Mouse (Mus musculus) lung, adult 18-20 months (tissue): ENCODE results near the gene Pik3ca.

Source experiments
- DNase-seq, 2 experiments: peaks; one replicate each; pipeline ENCODE4 v3.0.0; 2022; ENCODE audit warnings: mixed read lengths in 2 of 2

Gene Pik3ca

GRCm38 (mm10) chr3:32454329-32455021 is 57.0 kb downstream of the Pik3ca start:
- no peak for DNase-seq

DNA sequence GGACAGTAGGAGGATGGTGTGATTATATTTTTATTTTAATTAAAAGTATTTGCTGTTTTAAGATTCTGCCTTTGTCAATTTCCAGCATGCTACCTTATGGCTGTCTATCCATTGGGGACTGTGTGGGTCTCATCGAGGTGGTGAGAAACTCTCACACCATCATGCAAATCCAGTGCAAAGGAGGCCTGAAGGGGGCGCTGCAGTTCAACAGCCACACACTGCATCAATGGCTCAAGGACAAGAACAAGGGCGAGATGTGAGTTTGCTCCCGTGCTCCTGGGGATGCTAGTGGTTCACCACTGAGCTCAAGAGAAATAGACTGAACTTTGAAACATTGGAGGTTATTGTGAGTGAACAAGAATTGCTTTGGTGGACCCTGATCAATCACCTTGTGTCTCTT is 62.3 kb downstream of the Pik3ca start:
- peak; percentile 14 to 21 for DNase-seq

- DNase-seq, result no peak
Measured at GRCm38 (mm10) chr3:32467321-32467720, 69.8 kb downstream of the Pik3ca start.

GRCm38 (mm10) chr3:32468411-32468810 is 70.9 kb downstream of the Pik3ca start:
- DNase-seq, result no peak

DNA sequence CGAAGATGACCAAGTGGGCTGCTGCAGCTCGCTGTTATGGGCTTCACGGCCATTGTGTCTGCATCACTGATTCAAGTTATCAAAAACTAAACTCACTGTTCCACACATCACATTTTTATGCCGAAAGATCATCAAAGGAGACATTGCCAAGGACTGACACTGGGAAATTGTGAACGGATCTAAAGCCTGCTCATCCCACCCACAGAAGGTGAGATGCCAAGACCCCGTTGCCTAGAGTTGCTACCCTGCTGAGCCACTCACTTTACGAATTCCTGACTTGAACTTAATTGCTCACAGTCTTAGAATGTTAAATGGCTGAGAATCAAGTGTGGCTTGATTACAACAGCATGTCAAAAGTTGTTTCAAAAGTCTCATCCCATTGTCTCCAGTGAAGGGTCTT is 73.0 kb downstream of the Pik3ca start:
- no peak for DNase-seq

GRCm38 (mm10) chr3:32471098-32471497 is 73.6 kb downstream of the Pik3ca start:
- peak in 1 of 2 experiments; percentile 7 for DNase-seq

- no peak for DNase-seq
Measured at GRCm38 (mm10) chr3:32472191-32472900, 74.9 kb downstream of the Pik3ca start.

GRCm38 (mm10) chr3:32473184-32473583 is 75.7 kb downstream of the Pik3ca start:
- DNase-seq, result no peak

- no peak for DNase-seq
Measured at GRCm38 (mm10) chr3:32479961-32480360, 82.5 kb downstream of the Pik3ca start.

DNA sequence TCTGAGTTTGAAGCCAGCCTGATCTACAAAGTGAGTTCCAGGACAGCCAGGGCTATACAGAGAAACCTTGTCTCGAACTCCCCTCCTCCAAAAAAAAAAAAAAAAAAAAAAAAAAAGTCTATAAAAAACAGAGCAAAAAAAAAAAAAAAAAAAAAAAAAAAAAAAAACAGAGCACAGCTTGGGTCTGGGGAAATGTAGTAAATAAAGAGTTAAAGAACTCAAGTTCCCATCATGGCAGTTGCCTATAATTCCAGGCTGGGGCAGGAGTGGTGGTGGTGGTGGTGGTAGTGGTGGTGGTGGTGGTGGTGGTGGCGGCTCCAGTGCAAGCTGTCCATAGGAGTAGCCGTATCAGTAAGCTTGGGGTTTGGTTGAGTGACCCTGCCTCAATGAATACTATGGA is 85.6 kb downstream of the Pik3ca start:
- no peak for DNase-seq

- no peak for DNase-seq
Measured at GRCm38 (mm10) chr3:32486543-32486942, 89.1 kb downstream of the Pik3ca start.

DNA sequence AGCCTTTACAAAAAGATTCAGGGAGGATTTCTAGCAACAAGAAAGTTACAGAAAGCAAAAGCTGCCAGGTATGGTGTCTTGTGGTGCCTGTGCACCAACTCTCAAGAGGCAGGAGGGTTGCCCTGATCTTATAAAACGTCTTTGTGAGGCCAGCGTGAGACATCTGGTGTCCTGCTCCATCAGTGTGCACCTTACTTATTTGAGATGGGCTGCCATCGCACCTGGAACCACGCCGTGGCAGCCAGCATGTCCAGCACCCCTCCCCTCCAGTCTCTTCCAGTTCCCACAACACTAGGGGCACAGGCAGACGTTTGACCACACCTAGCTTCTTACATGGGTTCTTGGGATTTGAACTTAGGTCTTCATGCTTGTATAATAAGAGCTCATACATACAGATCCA is 90.7 kb downstream of the Pik3ca start:
- no peak for DNase-seq

DNA sequence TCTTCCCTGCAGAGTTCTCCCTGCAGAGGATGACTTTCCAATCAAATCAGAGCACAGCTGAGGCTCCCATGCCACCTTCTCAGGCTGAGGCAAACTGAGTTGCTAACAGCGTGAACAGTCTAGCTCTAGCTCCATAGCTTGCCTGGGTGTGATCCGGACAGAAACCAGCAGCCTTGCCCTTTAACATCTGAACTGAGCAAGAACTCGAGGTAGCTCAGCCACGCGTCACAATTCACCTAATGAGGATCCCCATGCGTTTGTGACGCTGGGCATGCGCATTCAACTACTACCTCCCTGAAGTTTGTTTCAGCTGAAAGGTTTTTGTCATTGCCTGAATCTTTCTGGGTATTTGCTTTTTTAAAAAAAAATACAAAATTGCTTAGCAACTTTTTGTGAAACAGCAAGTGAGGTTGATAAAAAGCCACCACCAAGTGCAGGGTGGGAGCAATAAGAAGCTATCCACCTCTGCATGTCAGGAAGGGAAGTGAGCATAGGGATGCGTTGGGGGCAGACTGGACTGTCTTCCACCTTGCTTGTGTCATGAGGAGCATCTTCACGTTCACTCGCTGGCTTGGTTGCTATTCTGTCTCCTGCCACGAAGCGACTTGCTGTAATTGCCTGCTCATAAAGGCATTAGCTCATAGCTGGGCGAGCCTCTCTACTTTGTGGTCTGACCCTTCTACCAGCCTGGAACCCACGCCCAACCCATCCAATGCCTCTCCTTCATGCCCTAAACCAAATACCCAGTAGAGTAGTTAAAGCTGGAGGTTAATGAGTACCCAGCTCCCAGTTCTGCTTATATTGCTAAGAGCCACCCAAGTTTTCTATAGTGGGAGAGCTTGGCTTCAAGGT is 92.8 kb downstream of the Pik3ca start:
- no peak for DNase-seq

GRCm38 (mm10) chr3:32490928-32491315 is 93.5 kb downstream of the Pik3ca start:
- DNase-seq, result no peak

DNA sequence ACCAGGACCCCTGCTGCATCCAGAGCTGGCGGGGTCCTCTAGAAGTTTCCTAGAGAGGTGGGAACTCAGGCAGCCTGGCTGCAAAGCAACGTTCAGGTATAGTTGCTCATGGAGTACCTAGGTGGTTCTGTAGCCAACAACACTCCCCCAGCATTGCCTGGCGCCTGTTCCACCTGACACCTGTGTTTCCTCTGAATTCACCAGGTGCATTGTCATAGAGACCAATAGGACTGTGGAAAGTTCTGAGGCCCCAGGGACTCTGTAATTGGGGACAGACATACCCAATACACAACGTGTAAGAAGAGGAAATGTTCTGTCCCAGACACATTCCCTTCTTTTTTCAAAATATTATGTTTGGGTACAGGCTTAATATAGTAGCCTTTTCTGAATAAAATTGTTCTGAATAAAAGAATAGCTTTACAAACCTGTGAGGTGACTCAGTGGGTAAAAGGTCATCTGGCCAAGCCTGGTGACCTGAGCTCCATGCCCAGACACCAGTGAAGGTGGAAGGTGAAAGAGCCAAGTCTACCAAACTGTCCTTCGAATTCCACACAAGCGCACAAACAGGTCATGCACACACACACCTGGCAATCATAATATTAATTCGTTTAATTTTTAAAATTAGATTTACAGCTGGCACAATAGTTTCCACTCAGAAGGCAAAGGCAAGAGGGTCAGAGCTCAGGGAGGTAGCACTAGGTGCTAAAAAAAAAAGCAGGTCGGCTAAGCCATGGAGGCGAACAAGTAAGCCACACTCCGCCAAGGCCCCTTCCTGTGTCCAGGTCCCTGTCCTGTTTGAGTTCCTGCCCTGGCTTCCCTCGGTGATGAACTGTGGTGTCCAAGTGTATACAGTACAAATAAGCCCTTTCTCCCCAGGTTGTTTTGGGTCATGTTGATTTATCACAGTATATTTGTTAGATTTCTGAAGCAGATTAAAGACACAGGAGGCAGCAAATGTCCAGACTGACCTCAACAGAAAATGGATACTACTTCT is 94.9 kb downstream of the Pik3ca start, which contains the start of gene Kcnmb3:
Gene Kcnmb3, minus strand, starts transcription at position 135 of the 994 bp plus-strand sequence.
- no peak for DNase-seq

DNA sequence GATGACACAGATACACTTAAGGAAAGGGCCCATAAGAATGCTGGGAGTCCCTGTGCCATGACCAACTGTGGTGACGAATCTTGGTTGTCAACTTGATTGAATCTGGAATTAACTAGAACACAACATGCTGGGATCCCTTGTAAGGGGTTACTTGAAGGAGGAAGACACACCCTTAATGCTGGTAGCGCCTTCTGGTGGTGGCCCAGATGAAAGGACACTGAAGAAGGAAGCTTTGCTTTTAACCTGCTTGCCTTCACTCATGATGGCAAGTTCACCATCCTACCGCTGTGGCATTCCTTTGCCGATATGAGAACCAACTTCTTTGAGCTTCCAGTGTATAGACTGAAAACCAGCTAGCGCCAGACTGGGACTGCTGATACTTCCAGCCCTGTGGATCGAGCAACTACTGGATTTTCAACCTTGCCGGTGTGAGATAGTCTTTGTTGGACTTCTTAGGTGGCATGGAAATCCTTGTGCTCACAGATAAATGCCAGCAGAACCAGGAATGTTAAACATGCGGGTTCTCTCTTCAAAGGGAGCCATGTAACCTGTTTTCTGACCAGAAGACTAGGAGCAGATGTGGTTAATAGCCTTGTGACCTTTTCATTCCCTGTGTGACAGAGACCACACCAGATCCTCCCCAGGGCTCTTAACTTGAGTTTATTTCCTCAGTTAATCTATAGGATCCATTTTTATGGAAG is 97.1 kb downstream of the Pik3ca start:
- peak in 1 of 2 experiments; percentile 9 for DNase-seq

- DNase-seq, result no peak
Measured at GRCm38 (mm10) chr3:32495088-32495770, 97.8 kb downstream of the Pik3ca start.

DNA sequence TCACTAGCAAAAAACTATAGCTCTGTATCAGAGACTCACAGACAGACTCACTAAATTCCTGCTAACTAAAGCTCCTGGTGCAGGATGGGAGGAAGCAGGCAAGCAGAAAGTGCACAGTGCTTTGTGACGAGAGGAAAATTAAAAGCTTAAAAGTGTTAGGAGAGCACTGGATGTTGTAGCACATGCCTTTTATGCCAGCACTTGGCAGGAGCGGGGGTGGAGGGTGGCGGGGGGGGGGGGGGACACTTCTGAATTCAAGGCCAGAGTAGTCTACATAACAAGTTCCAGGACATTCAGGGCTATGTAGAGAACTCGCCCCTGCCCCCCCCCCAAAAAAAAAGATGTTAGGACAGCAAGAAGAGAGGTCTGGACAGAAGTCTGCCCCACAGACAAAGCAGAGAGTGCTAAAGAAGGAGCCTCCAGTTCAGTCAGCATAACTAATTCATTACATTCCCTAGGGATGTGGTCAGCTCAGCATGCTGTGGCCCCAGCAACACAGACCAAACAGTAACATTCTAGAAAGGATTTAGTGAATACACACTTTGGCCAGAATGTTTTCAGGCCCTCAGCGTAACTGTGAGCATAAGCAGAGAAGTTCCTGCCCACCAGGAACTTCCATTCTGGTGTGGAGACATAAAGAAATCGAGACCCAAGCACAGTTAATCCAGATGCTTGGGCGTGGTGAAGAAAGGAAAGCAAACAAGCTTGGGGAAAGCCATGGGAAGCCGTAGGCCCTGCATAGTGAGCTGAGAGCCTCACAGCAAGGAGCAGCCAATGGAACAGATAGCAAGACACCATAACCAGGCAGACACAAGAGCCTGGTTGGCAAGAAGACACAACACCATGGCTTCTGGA is 98.6 kb downstream of the Pik3ca start:
- no peak for DNase-seq

DNA sequence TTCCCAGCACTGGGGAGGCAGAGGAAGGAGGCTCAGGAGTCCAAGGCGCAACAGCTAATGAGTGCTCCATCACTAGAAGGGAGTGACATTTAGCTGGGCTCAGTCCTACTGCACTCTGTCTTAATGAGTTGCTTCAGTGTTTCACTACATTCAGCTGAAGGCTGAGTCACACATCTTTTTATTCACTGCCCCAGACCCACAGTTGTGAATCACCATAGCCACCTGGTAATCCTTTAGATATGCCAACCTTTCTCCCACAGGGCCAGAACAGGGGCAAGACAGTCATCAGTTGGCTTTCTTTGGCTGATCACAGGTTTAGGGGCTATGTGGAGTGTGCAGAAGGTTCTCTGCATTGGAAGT is 99.2 kb downstream of the Pik3ca start:
- DNase-seq, result no peak

DNA sequence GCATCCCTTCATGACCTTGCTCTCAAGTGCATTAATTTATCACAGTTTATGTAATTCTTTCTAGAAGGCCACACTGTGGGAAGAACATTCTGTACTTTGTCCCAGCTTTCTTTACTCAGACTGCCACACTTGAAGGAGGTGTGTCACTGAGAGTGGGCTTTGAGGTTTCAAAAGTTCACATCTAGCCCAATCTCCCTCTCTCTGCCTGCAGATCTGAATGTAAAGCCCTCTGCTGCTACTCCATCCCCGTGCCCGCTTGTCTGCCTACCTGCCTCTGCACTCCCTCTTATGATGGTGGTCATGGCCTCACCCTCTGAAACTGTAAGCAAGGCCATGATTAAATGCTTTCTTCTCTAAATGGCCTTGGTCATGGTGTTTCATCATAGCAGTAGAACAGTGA is 102.9 kb downstream of the Pik3ca start:
- no peak for DNase-seq
